Mouse (Mus musculus) lung, adult 2 months (tissue): ENCODE data around the gene Trpm2.

Experiments used
- CTCF ChIP-seq: fragments of 200-500 bp; IDR thresholded peaks from 2 replicates; pipeline ENCODE4 v1.5.1; 2011; ENCODE audit warnings: mild to moderate bottlenecking, low read length, control low read depth; ENCODE audit not compliant: insufficient read depth
- POLR2A ChIP-seq: fragments of 200-500 bp; IDR thresholded peaks from 2 replicates; pipeline ENCODE4 v1.6.1; 2011; ENCODE audit warnings: low read depth, mild to moderate bottlenecking, control low read depth, low read length, borderline replicate concordance; ENCODE audit errors: extremely low read depth

- TF ChIP-seq CTCF, result no peak
- TF ChIP-seq POLR2A, result no peak
Observed at GRCm38 (mm10) chr10:77971191-77971590, 828 bp upstream of the Trpm2 start.
